Mouse (Mus musculus) hindbrain, embryonic 13.5 days (tissue): ENCODE data around the gene Dip2c. TPM values are rescaled to one million over a fixed set of nuclear protein-coding genes. Genes with fewer than 3 reads are reported as not detected.

ENCODE experiments used
- ATAC-seq: fragments of 200-750 bp; cut with Nextera tagmentation; 2 replicates; pipeline ENCODE4 v1.8.0; 2017; ENCODE audit warnings: moderate TSS enrichment; ENCODE audit not compliant: low FRiP score
- H3K27ac ChIP-seq: fragments of 300-500 bp; sonication (generic); 2 replicates; pipeline ENCODE4 v1.5.1; 2015; ENCODE audit warnings: inconsistent platforms, mild to moderate bottlenecking, moderate library complexity
- H3K27me3 ChIP-seq: fragments of 300-500 bp; sonication (generic); 2 replicates; pipeline ENCODE4 v1.6.1; 2015; ENCODE audit warnings: mild to moderate bottlenecking, inconsistent platforms
- H3K36me3 ChIP-seq: fragments of 300-500 bp; sonication (generic); 2 replicates; pipeline ENCODE4 v1.6.1; 2015; ENCODE audit warnings: mild to moderate bottlenecking, inconsistent platforms
- H3K4me1 ChIP-seq: fragments of 300-500 bp; sonication (generic); replicated peaks from 2 replicates; pipeline ENCODE4 v1.6.1; 2015; ENCODE audit warnings: inconsistent platforms
- H3K4me2 ChIP-seq: fragments of 300-500 bp; sonication (generic); 2 replicates; pipeline ENCODE4 v1.6.1; 2015; ENCODE audit warnings: inconsistent platforms, mild to moderate bottlenecking, moderate library complexity
- H3K4me3 ChIP-seq: fragments of 300-500 bp; sonication (generic); 2 replicates; pipeline ENCODE4 v1.5.1; 2015; ENCODE audit warnings: mild to moderate bottlenecking, inconsistent platforms
- H3K9ac ChIP-seq: fragments of 300-500 bp; sonication (generic); 2 replicates; pipeline ENCODE4 v1.6.1; 2015; ENCODE audit warnings: mild to moderate bottlenecking, inconsistent platforms
- H3K9me3 ChIP-seq: fragments of 300-500 bp; sonication (generic); 2 replicates; pipeline ENCODE4 v1.6.1; 2016; ENCODE audit warnings: inconsistent platforms
- WGBS: fragments of 180-500 bp; shearing (Covaris S2); methylation state at CpG from one replicate; pipeline ENCODE4 v1.1.7; 2015; 5-methylcytosine and 5-hydroxymethylcytosine counted together
- polyA plus RNA-seq: library from polyadenylated mRNA; unstranded; fragments of >200 nt; fragmentation: Nextera tagmentation; extraction: Ambion mirVana; gene quantifications from 2 replicates; pipeline ENCODE4 v1.2.1, GENCODE M21; 2015

Dip2c gene
- polyA plus RNA-seq, 1 experiment from 2014 or later = 10.2 TPM

- WGBS = 89% methylated on average over 6 of the region's 6 CpGs
- Histone ChIP-seq H3K36me3 (no peaks in the 10 kb centered on the region), H3K4me3 (no peak overlapping the region), H3K4me1 (peaks cover 6% of the 10 kb centered on the region; the same call in 1 of the 2 replicates), H3K27me3 (no peaks in the 10 kb centered on the region), H3K27ac (no peak overlapping the region), H3K9ac (no peak overlapping the region), H3K4me2 (no peak overlapping the region), H3K9me3 (no peaks in the 10 kb centered on the region)
- ATAC-seq = no peak
Measured at GRCm38 (mm10) chr13:9296285-9296684, 20.0 kb downstream of the Dip2c start.

- Histone ChIP-seq H3K9me3 (no peaks in the 10 kb centered on the region), H3K4me3 (no peak overlapping the region), H3K27me3 (no peaks in the 10 kb centered on the region), H3K4me2 (no peak overlapping the region), H3K9ac (no peak overlapping the region), H3K36me3 (no peaks in the 10 kb centered on the region), H3K27ac (no peak overlapping the region), H3K4me1 (peaks cover 6% of the 10 kb centered on the region; the same call in 1 of the 2 replicates)
- no peak for ATAC-seq
- WGBS = 93% methylated on average over 3 of the region's 3 CpGs
Measured at GRCm38 (mm10) chr13:9297266-9297665, 20.9 kb downstream of the Dip2c start.

GRCm38 (mm10) chr13:9297689-9298088 is 21.4 kb downstream of the Dip2c start:
- Histone ChIP-seq H3K27me3 (no peaks in the 10 kb centered on the region), H3K4me1 (peaks cover 6% of the 10 kb centered on the region; the same call in 1 of the 2 replicates), H3K36me3 (no peaks in the 10 kb centered on the region), H3K4me3 (no peak overlapping the region), H3K9ac (no peak overlapping the region), H3K27ac (no peak overlapping the region), H3K9me3 (no peaks in the 10 kb centered on the region), H3K4me2 (no peak overlapping the region)
- ATAC-seq = no peak
- WGBS = 63% methylated on average over 3 of the region's 3 CpGs

- H3K9me3 ChIP-seq = no peaks in the 10 kb centered on the region
- H3K9ac ChIP-seq = no peak overlapping the region
- H3K4me1 ChIP-seq = peaks cover 6% of the 10 kb centered on the region; the same call in 1 of the 2 replicates
- no peaks in the 10 kb centered on the region for H3K27me3 ChIP-seq
- H3K4me3 ChIP-seq = no peak overlapping the region
- no peaks in the 10 kb centered on the region for H3K36me3 ChIP-seq
- H3K27ac ChIP-seq = no peak overlapping the region
- 79% methylated on average over 2 of the region's 2 CpGs for WGBS
- H3K4me2 ChIP-seq = no peak overlapping the region
- ATAC-seq = no peak
Measured at GRCm38 (mm10) chr13:9299657-9300056, 23.3 kb downstream of the Dip2c start.

- no peak overlapping the region for H3K4me2 ChIP-seq
- H3K27me3 ChIP-seq = no peaks in the 10 kb centered on the region
- H3K4me1 ChIP-seq = peaks cover 3% of the 10 kb centered on the region
- no peaks in the 10 kb centered on the region for H3K36me3 ChIP-seq
- ATAC-seq = no peak
- H3K9ac ChIP-seq = no peak overlapping the region
- no peaks in the 10 kb centered on the region for H3K9me3 ChIP-seq
- H3K4me3 ChIP-seq = no peak overlapping the region
- H3K27ac ChIP-seq = no peak overlapping the region
- WGBS = 54% methylated on average over 6 of the region's 6 CpGs
Measured at GRCm38 (mm10) chr13:9308863-9309262, 32.5 kb downstream of the Dip2c start.

GRCm38 (mm10) chr13:9310806-9311205 is 34.5 kb downstream of the Dip2c start:
- H3K4me2 ChIP-seq = no peak overlapping the region
- no peak overlapping the region for H3K4me3 ChIP-seq
- H3K9ac ChIP-seq = no peak overlapping the region
- WGBS = 93% methylated on average over 1 of the region's 1 CpGs
- H3K4me1 ChIP-seq = peaks cover 12% of the 10 kb centered on the region
- no peaks in the 10 kb centered on the region for H3K9me3 ChIP-seq
- H3K27me3 ChIP-seq = no peaks in the 10 kb centered on the region
- no peaks in the 10 kb centered on the region for H3K36me3 ChIP-seq
- ATAC-seq = no peak
- no peak overlapping the region for H3K27ac ChIP-seq

GRCm38 (mm10) chr13:9312916-9313315 is 36.6 kb downstream of the Dip2c start:
- H3K27ac ChIP-seq = no peak overlapping the region
- H3K9ac ChIP-seq = no peak overlapping the region
- ATAC-seq = no peak

GRCm38 (mm10) chr13:9314099-9314712 is 37.9 kb downstream of the Dip2c start:
- H3K4me3 ChIP-seq = no peak overlapping the region
- peaks cover 17% of the 10 kb centered on the region for H3K4me1 ChIP-seq
- no peaks in the 10 kb centered on the region for H3K9me3 ChIP-seq
- H3K27ac ChIP-seq = peak overlapping the region; percentile 23; the same call in 1 of the 2 replicates
- 0 out of 2 replicates have a peak, but pooled peaks have one; percentile 44 for ATAC-seq
- H3K36me3 ChIP-seq = no peaks in the 10 kb centered on the region
- no peak overlapping the region for H3K4me2 ChIP-seq
- WGBS = 41% methylated on average over 2 of the region's 2 CpGs
- no peak overlapping the region for H3K9ac ChIP-seq
- no peaks in the 10 kb centered on the region for H3K27me3 ChIP-seq

More at GRCm38 (mm10) chr13:9312916-9313315, 36.6 kb downstream of the Dip2c start:
- no peaks in the 10 kb centered on the region for H3K27me3 ChIP-seq
- no peaks in the 10 kb centered on the region for H3K9me3 ChIP-seq
- H3K36me3 ChIP-seq = no peaks in the 10 kb centered on the region
- peaks cover 17% of the 10 kb centered on the region for H3K4me1 ChIP-seq
- no peak overlapping the region for H3K4me3 ChIP-seq
- H3K4me2 ChIP-seq = no peak overlapping the region

- Histone ChIP-seq H3K27me3 (no peaks in the 10 kb centered on the region), H3K27ac (no peak overlapping the region), H3K9me3 (no peaks in the 10 kb centered on the region), H3K4me3 (no peak overlapping the region), H3K9ac (no peak overlapping the region), H3K4me2 (no peak overlapping the region), H3K36me3 (no peaks in the 10 kb centered on the region), H3K4me1 (peaks cover 17% of the 10 kb centered on the region)
- 0 out of 2 replicates have a peak, but pooled peaks have one; percentile 50 for ATAC-seq
- WGBS = 64% methylated on average over 4 of the region's 4 CpGs
Measured at GRCm38 (mm10) chr13:9314713-9315112, 38.4 kb downstream of the Dip2c start.

GRCm38 (mm10) chr13:9319745-9320144 is 43.4 kb downstream of the Dip2c start:
- Histone ChIP-seq H3K4me2 (no peak overlapping the region), H3K4me1 (peaks cover 7% of the 10 kb centered on the region; the same call in 1 of the 2 replicates), H3K36me3 (no peaks in the 10 kb centered on the region), H3K4me3 (no peak overlapping the region), H3K27ac (no peak overlapping the region), H3K9ac (no peak overlapping the region), H3K27me3 (no peaks in the 10 kb centered on the region), H3K9me3 (no peaks in the 10 kb centered on the region)
- ATAC-seq = no peak
- WGBS = 87% methylated on average over 2 of the region's 2 CpGs

GRCm38 (mm10) chr13:9325262-9325661 is 48.9 kb downstream of the Dip2c start:
- Histone ChIP-seq H3K4me3 (no peak overlapping the region), H3K9ac (no peak overlapping the region), H3K27me3 (no peaks in the 10 kb centered on the region), H3K9me3 (no peaks in the 10 kb centered on the region), H3K4me2 (no peak overlapping the region), H3K36me3 (no peaks in the 10 kb centered on the region), H3K4me1 (peaks cover 11% of the 10 kb centered on the region), H3K27ac (no peak overlapping the region)
- 79% methylated on average over 1 of the region's 1 CpGs for WGBS
- ATAC-seq = no peak

GRCm38 (mm10) chr13:9329307-9329915 is 53.1 kb downstream of the Dip2c start:
- Histone ChIP-seq H3K27ac (no peak overlapping the region), H3K36me3 (no peaks in the 10 kb centered on the region), H3K4me1 (peaks cover 11% of the 10 kb centered on the region), H3K9me3 (no peaks in the 10 kb centered on the region), H3K9ac (no peak overlapping the region), H3K27me3 (no peaks in the 10 kb centered on the region), H3K4me2 (no peak overlapping the region), H3K4me3 (no peak overlapping the region)
- ATAC-seq = no peak; the same call in 1 of the 2 replicates
- 26% methylated on average over 1 of the region's 1 CpGs for WGBS

GRCm38 (mm10) chr13:9333187-9333586 is 56.9 kb downstream of the Dip2c start:
- H3K27ac ChIP-seq = no peak overlapping the region
- no peak overlapping the region for H3K9ac ChIP-seq
- no peak overlapping the region for H3K4me3 ChIP-seq
- peaks cover 11% of the 10 kb centered on the region for H3K4me1 ChIP-seq
- no peaks in the 10 kb centered on the region for H3K9me3 ChIP-seq
- H3K36me3 ChIP-seq = no peaks in the 10 kb centered on the region
- no peak for ATAC-seq
- H3K27me3 ChIP-seq = no peaks in the 10 kb centered on the region
- H3K4me2 ChIP-seq = no peak overlapping the region
